Mouse (Mus musculus): Measurements from ENCODE around the gene Chst15.

- TF ChIP-seq CTCF (conservative IDR thresholded peaks at IDR 0.05; ENCODE audit: low read length) (no peak), NANOG (IDR thresholded peaks at IDR 0.05; ENCODE audit: borderline replicate concordance, low read length) (no peak), POU5F1 (IDR thresholded peaks at IDR 0.05; ENCODE audit: borderline replicate concordance, low read length) (no peak)
These were observed 117.3 kb downstream of the Chst15 start for GRCm38 (mm10) chr7:132199686-132200085.

Measured in E14TG2a.4 (cell line).